Mouse (Mus musculus): ENCODE results near the gene Fam43b.

Gene Fam43b

DNA sequence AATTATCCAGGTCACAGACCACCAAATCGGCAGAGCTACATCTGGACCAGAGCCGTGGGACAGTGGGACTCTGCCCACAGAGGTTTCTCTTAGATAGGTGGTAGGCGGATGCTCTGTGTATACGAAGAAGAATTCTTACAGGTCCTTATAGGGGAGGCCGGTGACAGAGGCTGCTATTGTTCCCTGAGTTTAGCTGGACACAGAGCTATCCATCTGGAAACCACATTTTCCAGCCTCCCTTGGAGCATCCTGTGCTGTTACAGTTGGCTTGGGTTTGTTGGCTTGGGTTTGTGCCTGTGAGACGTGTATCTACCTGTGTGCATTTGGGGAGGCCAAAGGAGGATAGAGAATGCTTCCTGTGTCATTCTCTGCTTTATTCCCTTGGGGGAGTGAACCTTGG, 43.6 kb downstream of the Fam43b start:
- no peak for DNase-seq (ENCODE audit: low spot score in 2 of 2)

DNA sequence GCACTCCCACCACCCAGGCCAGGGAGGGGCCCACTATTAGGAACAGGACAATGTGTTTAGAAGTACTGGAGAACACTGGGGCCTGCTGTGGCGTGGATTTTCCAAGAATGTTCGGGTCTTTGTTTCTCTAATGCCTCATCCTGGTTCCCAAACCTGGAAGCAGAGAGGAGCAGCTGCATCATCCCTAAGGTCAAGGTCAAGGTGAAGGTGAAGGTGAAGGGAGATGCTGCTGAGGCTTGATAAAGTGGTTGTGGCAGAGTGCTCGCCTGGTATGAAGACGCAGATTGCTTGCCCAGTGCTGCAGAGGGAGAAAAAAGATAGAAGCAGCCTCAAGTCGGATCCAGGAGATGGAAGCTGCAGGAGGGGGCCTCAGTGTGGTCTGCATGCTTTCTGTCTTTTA, 44.5 kb downstream of the Fam43b start:
- no peak for DNase-seq (ENCODE audit: low spot score in 2 of 2)

DNA sequence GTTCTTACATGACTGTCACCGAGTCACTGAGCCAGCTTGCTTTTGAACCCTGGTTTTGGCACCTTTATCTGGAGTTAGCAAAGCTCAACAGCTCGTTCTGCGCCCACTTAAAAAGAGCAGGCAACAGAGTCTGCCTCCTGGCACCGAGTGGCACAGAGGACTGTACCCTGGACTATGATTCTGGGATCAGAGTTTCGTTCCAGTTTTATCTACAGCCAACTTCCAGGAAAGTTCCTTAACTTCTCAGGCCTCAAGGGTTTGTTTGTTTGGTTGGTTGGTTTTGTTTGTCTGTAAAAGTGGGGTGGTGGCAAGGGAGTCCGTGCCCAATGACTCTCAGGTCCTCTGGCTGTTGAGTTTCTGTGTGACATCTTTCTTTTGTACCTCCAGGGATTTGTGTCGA, 47.6 kb downstream of the Fam43b start:
- no peak for DNase-seq (ENCODE audit: low spot score in 2 of 2)

DNA sequence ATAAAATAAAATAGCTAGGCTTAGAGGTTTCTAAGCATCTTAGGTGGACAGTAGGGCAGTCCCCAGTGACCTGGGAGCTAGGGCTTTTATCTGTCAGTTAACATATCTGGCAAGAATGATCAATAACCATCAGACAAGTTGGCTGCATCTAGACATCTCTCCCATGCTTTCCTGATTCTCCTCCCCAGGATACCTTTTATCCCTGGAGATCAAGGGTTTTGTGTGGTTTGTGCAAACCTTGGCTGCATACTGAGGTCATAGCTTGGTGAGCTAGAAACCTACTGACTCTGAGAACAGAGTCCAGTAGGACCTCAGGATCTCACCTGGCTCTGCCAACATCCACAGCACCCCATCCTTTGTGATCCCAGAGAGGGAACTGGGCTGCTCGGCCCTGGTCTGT, 49.0 kb downstream of the Fam43b start:
- DNase-seq (ENCODE audit: low spot score in 2 of 2) = no peak

DNA sequence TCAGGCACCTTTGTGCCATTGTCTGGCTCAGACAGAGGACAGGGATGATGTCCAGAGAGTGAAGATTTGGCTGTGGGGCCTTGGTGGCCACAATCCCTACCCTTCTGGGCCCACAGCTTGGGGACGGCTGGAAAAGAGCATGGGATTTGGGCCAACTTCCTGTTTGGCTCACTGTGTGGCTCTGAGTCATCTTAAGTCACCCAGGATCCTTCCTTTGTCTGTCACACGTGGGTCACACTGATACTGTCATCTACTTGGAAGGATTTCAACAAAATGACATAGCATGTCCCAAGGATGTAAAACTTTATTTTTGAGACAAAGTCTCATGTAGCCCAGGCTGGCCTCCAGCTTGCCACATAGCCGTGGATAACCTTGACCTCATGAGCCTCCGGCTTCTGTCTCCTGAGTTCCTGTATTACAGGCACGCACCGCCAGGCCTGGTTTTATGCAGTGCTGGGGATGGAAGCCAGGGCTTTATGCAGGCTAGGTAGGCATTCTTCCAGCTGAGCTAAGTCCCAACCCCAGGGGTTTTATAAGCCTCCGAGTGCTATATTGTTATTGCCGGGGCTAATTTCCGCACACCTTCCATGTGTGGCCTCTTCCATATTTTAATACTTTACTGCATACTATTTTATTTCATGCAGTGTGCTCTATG, 51.3 kb downstream of the Fam43b start:
- DNase-seq (ENCODE audit: low spot score in 2 of 2) = no peak

Measured in spleen, postnatal 10 days (tissue).